Mouse (Mus musculus) adrenal gland, postnatal 4 days (tissue): Measurements from ENCODE around the gene Hrasls. TPM values are rescaled to one million over a fixed set of nuclear protein-coding genes. Genes with fewer than 3 reads are reported as not detected.

Source experiments
- total RNA-seq, 2 experiments: library from RNA; stranded (reverse); gene quantifications; 2 replicates each; pipeline ENCODE4 v1.2.3; 2021

Hrasls gene
- total RNA-seq, 2 experiments from 2014 or later = 1.7 to 2.3 TPM

Other genes starting within 250 kb of the Hrasls start
- under 1 TPM in 1 of 2 experiments, not detected in 1; 0.40 TPM for gene Atp13a5, start 169.0 kb downstream of the Hrasls start, total RNA-seq